In genomic region chr15:100747121-100747963, GRCm38 (mm10) we compare ENCODE assay signal across 8 mouse cellular contexts. TPM values are rescaled to one million over a fixed set of nuclear protein-coding genes. Genes with fewer than 3 reads are reported as not detected.
DNase-seq lines count a peak whose midpoint lies in the region; ATAC-seq lines count a peak whose summit lies in the region.

No protein-coding gene starts in this region.

- H3K36me3 ChIP-seq in hindbrain, embryonic 12.5 days = no peaks in the 10 kb centered on the region
- no peaks in the 10 kb centered on the region for H3K36me3 ChIP-seq in liver, embryonic 12.5 days

- 2% methylated on average over 27 of the region's 27 CpGs for WGBS in hindbrain, embryonic 12.5 days
- WGBS in liver, embryonic 12.5 days (ENCODE audit: insufficient replicate concordance) = 4% methylated on average over 27 of the region's 27 CpGs

- ATAC-seq in hindbrain, embryonic 12.5 days (ENCODE audit: low FRiP score) = peak; percentile 52; the same call in 1 of the 2 replicates
- peak; percentile 98 for ATAC-seq in liver, embryonic 12.5 days
- ATAC-seq in inflammation-experienced regulatory T-cells, adult 6 months = no peak

- H3K4me2 ChIP-seq in hindbrain, embryonic 12.5 days (replicated peaks) = peak overlapping the region; percentile 46
- H3K4me2 ChIP-seq in liver, embryonic 12.5 days = peak overlapping the region; percentile 76

- no peak overlapping the region for H3K27ac ChIP-seq in hindbrain, embryonic 12.5 days
- peak overlapping the region; percentile 79 for H3K27ac ChIP-seq in liver, embryonic 12.5 days

- DNase-seq in ovary, adult 18-20 months (ENCODE audit: low spot score) = peak; percentile 60
- no peak for DNase-seq in ovary, postnatal 14 days (ENCODE audit: low spot score)
- peak; percentile 66 for DNase-seq in embryo, embryonic 10.5 days (ENCODE audit: low spot score)
- peak; percentile 48 for DNase-seq in retina, embryonic 14.5 days (ENCODE audit: low spot score)
- no peak for DNase-seq in cerebellum, adult 18-20 months

- H3K9ac ChIP-seq in hindbrain, embryonic 12.5 days = no peak overlapping the region
- H3K9ac ChIP-seq in liver, embryonic 12.5 days = peak overlapping the region; percentile 58

- H3K4me3 ChIP-seq in hindbrain, embryonic 12.5 days = peak overlapping the region; percentile 29
- peak overlapping the region; percentile 48 for H3K4me3 ChIP-seq in liver, embryonic 12.5 days

- H3K9me3 ChIP-seq in hindbrain, embryonic 12.5 days (replicated peaks) = no peaks in the 10 kb centered on the region
- no peaks in the 10 kb centered on the region for H3K9me3 ChIP-seq in liver, embryonic 12.5 days (replicated peaks)

- no peaks in the 10 kb centered on the region for H3K27me3 ChIP-seq in hindbrain, embryonic 12.5 days
- H3K27me3 ChIP-seq in liver, embryonic 12.5 days (replicated peaks) = peaks cover 6% of the 10 kb centered on the region; the same call in 1 of the 2 replicates

- H3K4me1 ChIP-seq in hindbrain, embryonic 12.5 days = peaks cover 12% of the 10 kb centered on the region
- peaks cover 44% of the 10 kb centered on the region for H3K4me1 ChIP-seq in liver, embryonic 12.5 days

RNA-seq across cellular contexts. Expression of gene Slc4a8, which starts 14.2 kb away (rescaled TPM):
- 17.9 and 22.7 TPM in 2 replicates for polyA plus RNA-seq in hindbrain, embryonic 12.5 days (2016; fragmentation: Nextera tagmentation; extraction: Ambion mirVana)
- 0.47 and 0.70 TPM in 2 replicates for polyA plus RNA-seq in liver, embryonic 12.5 days (2016; fragmentation: Nextera tagmentation; extraction: Ambion mirVana)
- 10 to 100 TPM in 1 of 3 experiments, 1 to 10 TPM in 2; 7.4 to 10.9 (median 9.1) TPM for polyA plus RNA-seq in inflammation-experienced regulatory T-cells, adult 6 months (2017; shearing (Covaris generic))

RNA-seq across cellular contexts. Expression of gene Galnt6, which starts 18.2 kb away (rescaled TPM):
- polyA plus RNA-seq in hindbrain, embryonic 12.5 days (2016; fragmentation: Nextera tagmentation; extraction: Ambion mirVana) = 0.26 and 0.34 TPM in 2 replicates
- polyA plus RNA-seq in liver, embryonic 12.5 days (2016; fragmentation: Nextera tagmentation; extraction: Ambion mirVana) = 0.96 and 1.3 TPM in 2 replicates
- polyA plus RNA-seq in inflammation-experienced regulatory T-cells, adult 6 months (2017; shearing (Covaris generic)) = 10 to 100 TPM; 55.3 to 67.0 (median 65.0) TPM

RNA-seq across cellular contexts. Expression of gene Cela1, which starts 59.6 kb away (rescaled TPM):
- polyA plus RNA-seq in hindbrain, embryonic 12.5 days (2016; fragmentation: Nextera tagmentation; extraction: Ambion mirVana) = 1.6 and 1.9 TPM in 2 replicates
- 8.7 and 11.0 TPM in 2 replicates for polyA plus RNA-seq in liver, embryonic 12.5 days (2016; fragmentation: Nextera tagmentation; extraction: Ambion mirVana)
- polyA plus RNA-seq in inflammation-experienced regulatory T-cells, adult 6 months (2017; shearing (Covaris generic)) = 10 to 100 TPM in 1 of 3 experiments, 1 to 10 TPM in 2; 6.8 to 12.6 (median 8.2) TPM

Comparison
In these comparisons a context has a peak if more than half of its experiments do, and no peak if none do; other contexts are left out.
1. DNase-seq: peak in ovary, adult 18-20 months (single experiment), embryo, embryonic 10.5 days (single experiment) and retina, embryonic 14.5 days (single experiment); none in ovary, postnatal 14 days (single experiment) and cerebellum, adult 18-20 months (0 of 2).
2. RNA of gene Galnt6, which starts 18.2 kb away (polyA plus RNA-seq): 55.3 to 67.0 TPM in inflammation-experienced regulatory T-cells, adult 6 months; 0.96 to 1.3 TPM in liver, embryonic 12.5 days and 0.26 to 0.34 TPM in hindbrain, embryonic 12.5 days; every median in the first group is over 10 times any median in the second.